Mouse (Mus musculus) stomach, postnatal 0 days (tissue): Measurements from ENCODE around the gene Nsun7.

Source experiments
- CTCF ChIP-seq: IDR thresholded peaks from 2 replicates; pipeline ENCODE4 v1.5.1; 2016; ENCODE audit warnings: antibody characterized with exemption, low read depth, mild to moderate bottlenecking, moderate library complexity
- EP300 ChIP-seq: optimal IDR thresholded peaks from 2 replicates; pipeline ENCODE3; 2016; ENCODE audit warnings: antibody characterized with exemption

DNA sequence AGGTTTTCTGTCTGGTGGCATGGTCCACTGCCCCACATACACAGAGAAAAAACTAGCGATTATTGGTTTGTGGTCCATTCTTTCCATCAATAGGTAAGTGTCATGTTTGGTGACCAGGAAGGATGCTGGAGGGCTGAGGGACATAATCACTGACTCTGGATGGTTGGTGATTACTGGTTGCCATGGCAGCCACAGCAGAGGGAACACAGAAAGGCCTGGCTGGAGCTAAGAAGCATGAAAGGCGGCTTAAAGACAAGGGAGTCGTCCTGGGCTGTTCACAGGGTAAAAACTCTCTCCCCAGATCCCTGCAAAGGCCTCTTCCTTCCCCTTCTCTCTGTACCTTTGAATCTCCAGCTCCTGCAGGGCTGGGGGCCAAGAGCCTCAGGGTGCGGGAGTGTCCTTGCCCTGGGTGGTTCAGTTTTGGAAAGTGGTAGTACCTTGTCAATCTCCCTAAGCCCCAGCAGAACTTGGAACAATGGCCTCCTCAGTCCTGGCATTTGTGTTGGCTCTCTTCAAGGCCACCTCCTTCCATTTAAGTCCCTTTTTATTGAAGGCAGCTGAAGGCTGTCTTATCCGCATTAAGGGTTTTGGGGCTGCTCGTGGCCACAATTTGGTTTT lies 15.5 kb upstream of the Nsun7 start:
- TF ChIP-seq CTCF: no peak
- TF ChIP-seq EP300: no peak
